Mouse (Mus musculus) erythroblast, embryonic 14.5 days (primary cell): ENCODE data around the gene D2hgdh.
"Not testable (repeated sequence)": the region's sequence is repeated elsewhere in the genome, so short reads cannot be mapped to it uniquely, and the experiment has no call there.

Source experiments
- GATA1 ChIP-seq: IDR thresholded peaks from 2 replicates; pipeline ENCODE4 v1.6.1; 2012; ENCODE audit warnings: low read length, inconsistent platforms, mixed read lengths
- TAL1 ChIP-seq: IDR thresholded peaks from 3 replicates; pipeline ENCODE4 v1.6.1; 2012; ENCODE audit warnings: low read length, inconsistent platforms, mixed read lengths

DNA sequence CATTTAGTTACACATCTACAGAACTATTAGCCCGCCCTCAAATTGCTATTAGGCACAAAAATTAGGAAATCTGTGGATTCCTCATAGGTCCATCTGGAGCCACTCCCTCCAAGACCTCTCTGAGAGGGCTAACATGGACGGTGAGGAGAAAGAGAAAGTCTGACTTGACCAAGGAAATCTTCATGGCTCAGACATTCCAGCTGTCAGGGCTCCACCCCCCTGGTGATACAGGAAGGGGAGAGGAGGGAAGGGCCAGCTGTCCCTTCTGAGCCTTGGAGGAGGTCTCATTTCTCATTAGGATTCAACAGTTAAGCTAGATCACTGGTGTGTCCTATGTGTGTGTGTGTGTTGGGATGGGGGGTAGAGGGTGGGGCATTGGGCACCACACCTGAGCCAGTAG, 36.3 kb downstream of the D2hgdh start, which contains the start of gene Gal3st2:
- TF ChIP-seq GATA1, TAL1: not testable (repeated sequence)
